Mouse (Mus musculus) layer of hippocampus, postnatal 14 days (tissue): ENCODE measurements around the gene Agtrap. TPM values are rescaled to one million over a fixed set of nuclear protein-coding genes. Genes with fewer than 3 reads are reported as not detected.
A peak's percentile ranks its signal among the peaks of the same experiment; 100 is the strongest.
"Not testable (repeated sequence)": the region's sequence is repeated elsewhere in the genome, so short reads cannot be mapped to it uniquely, and the experiment has no call there.

ENCODE experiments used
- DNase-seq, 2 experiments: peaks; one replicate each; pipeline ENCODE4 v3.0.0; 2021 to 2022; ENCODE audit warnings: low spot score in 2 of 2, mixed read lengths in 1 of 2
- total RNA-seq, 2 experiments: library from RNA; stranded (reverse); gene quantifications; 2 replicates each; pipeline ENCODE4 v1.2.3; 2021

Gene Agtrap
- total RNA-seq, 2 experiments from 2014 or later, result 8.9 to 9.0 TPM

GRCm38 (mm10) chr4:148051886-148052285, 35.9 kb downstream of the Agtrap start:
- DNase-seq, result no peak

GRCm38 (mm10) chr4:148051046-148051776, 36.6 kb downstream of the Agtrap start:
- no peak for DNase-seq

GRCm38 (mm10) chr4:148050396-148050914, 37.4 kb downstream of the Agtrap start:
- not testable (repeated sequence) for DNase-seq

GRCm38 (mm10) chr4:148046450-148047031, 41.3 kb downstream of the Agtrap start:
- no peak for DNase-seq

GRCm38 (mm10) chr4:148044113-148044512, 43.7 kb downstream of the Agtrap start:
- DNase-seq, result no peak

GRCm38 (mm10) chr4:148043327-148043726, 44.5 kb downstream of the Agtrap start:
- not testable (repeated sequence) for DNase-seq

- no peak for DNase-seq
Measured at GRCm38 (mm10) chr4:148041611-148042191, 46.1 kb downstream of the Agtrap start.

- DNase-seq, result peak in 1 of 2 experiments; percentile 35
Measured at GRCm38 (mm10) chr4:148040933-148041610, 46.8 kb downstream of the Agtrap start.

GRCm38 (mm10) chr4:148040029-148040830, 47.6 kb downstream of the Agtrap start:
- no peak for DNase-seq

GRCm38 (mm10) chr4:148039254-148040028, 48.4 kb downstream of the Agtrap start:
- peak in 1 of 2 experiments; percentile 25 for DNase-seq

- DNase-seq, result peak; percentile 100
Measured at GRCm38 (mm10) chr4:148038600-148039253, 49.1 kb downstream of the Agtrap start, which contains the start of the genes Clcn6 and Mthfr. Gene Clcn6, minus strand, starts transcription at chr4:148038821. Gene Mthfr, plus strand, starts transcription at chr4:148039077.

GRCm38 (mm10) chr4:148038079-148038599, 49.7 kb downstream of the Agtrap start:
- no peak for DNase-seq

- DNase-seq, result no peak
Measured at GRCm38 (mm10) chr4:148035440-148035839, 52.4 kb downstream of the Agtrap start.

GRCm38 (mm10) chr4:148033858-148034410, 53.9 kb downstream of the Agtrap start:
- no peak for DNase-seq

- no peak for DNase-seq
Measured at GRCm38 (mm10) chr4:148030506-148030905, 57.3 kb downstream of the Agtrap start.

- DNase-seq, result no peak
Measured at GRCm38 (mm10) chr4:148029297-148029696, 58.5 kb downstream of the Agtrap start.
